Mouse (Mus musculus) C3H10T1/2 (cell line): Measurements from ENCODE around the gene Dqx1. TPM values are rescaled to one million over a fixed set of nuclear protein-coding genes. Genes with fewer than 3 reads are reported as not detected.

Source experiments
- polyA plus RNA-seq, 2 experiments: library from polyadenylated mRNA; unstranded; fragments of >200 nt; fragmentation: generic; extraction: Trizol; gene quantifications; one replicate each; pipeline ENCODE4 v1.2.1; 2012; ENCODE audit warnings: missing spikeins in 2 of 2

Dqx1 gene
- polyA plus RNA-seq, result under 1 TPM; 0.07 to 0.87 TPM

GRCm38 (mm10) chr6:83057790-83058189, at the start of gene Dqx1:
Gene Dqx1, plus strand, starts transcription at chr6:83057844.

GRCm38 (mm10) chr6:83033249-83034185, 24.1 kb upstream of the Dqx1 start, which contains the start of the genes Dok1 and Loxl3:
Gene Dok1, minus strand, starts transcription at chr6:83033471.
Gene Loxl3, plus strand, starts transcription at chr6:83034173.

GRCm38 (mm10) chr6:83054074-83054851, 3.4 kb upstream of the Dqx1 start, which contains the start of gene Aup1:
Gene Aup1, plus strand, starts transcription at chr6:83054521.

GRCm38 (mm10) chr6:83054871-83055431, 2.7 kb upstream of the Dqx1 start, which contains the start of gene Htra2:
Gene Htra2, minus strand, starts transcription at chr6:83055273.

GRCm38 (mm10) chr6:83070247-83070310, 12.4 kb downstream of the Dqx1 start, which contains the start of gene Tlx2:
Gene Tlx2, minus strand, starts transcription at chr6:83070293.

GRCm38 (mm10) chr6:83077630-83078323, 20.1 kb downstream of the Dqx1 start, which contains the start of gene Pcgf1:
Gene Pcgf1, plus strand, starts transcription at chr6:83077869.

GRCm38 (mm10) chr6:83086121-83087035, 28.7 kb downstream of the Dqx1 start, which contains the start of gene Lbx2:
Gene Lbx2, plus strand, starts transcription at chr6:83086367.

GRCm38 (mm10) chr6:83101316-83101687, 43.7 kb downstream of the Dqx1 start, which contains the start of the genes Ccdc142 and Gm42688:
Gene Ccdc142, plus strand, starts transcription at chr6:83101601.
Gene Gm42688, plus strand, starts transcription at chr6:83101617.

GRCm38 (mm10) chr6:83108762-83109668, 51.4 kb downstream of the Dqx1 start, which contains the start of gene Mrpl53:
Gene Mrpl53, plus strand, starts transcription at chr6:83109040.

GRCm38 (mm10) chr6:83115011-83115671, 57.5 kb downstream of the Dqx1 start, which contains the start of gene Mogs:
Gene Mogs, plus strand, starts transcription at chr6:83115496.

Other genes with a start within 250 kb of the Dqx1 start
- not detected for gene Sema4f, start 118.1 kb upstream of the Dqx1 start, polyA plus RNA-seq
- 1 to 10 TPM; 1.2 to 8.0 TPM for gene M1ap, start 110.9 kb upstream of the Dqx1 start, polyA plus RNA-seq
- 10 to 100 TPM; 32.8 to 94.4 TPM for gene Dok1, start 24.4 kb upstream of the Dqx1 start, polyA plus RNA-seq
- gene Loxl3, start 23.7 kb upstream of the Dqx1 start, polyA plus RNA-seq, result 10 to 100 TPM; 24.3 to 39.1 TPM
- gene Aup1, start 3.3 kb upstream of the Dqx1 start, polyA plus RNA-seq, result 100 to 1,000 TPM; 171 to 221 TPM
- 10 to 100 TPM; 41.6 to 88.1 TPM for gene Htra2, start 2.6 kb upstream of the Dqx1 start, polyA plus RNA-seq
- gene Tlx2, start 12.4 kb downstream of the Dqx1 start, polyA plus RNA-seq, result under 1 TPM; 0.18 to 0.23 TPM
- gene Pcgf1, start 20.0 kb downstream of the Dqx1 start, polyA plus RNA-seq, result 10 to 100 TPM; 10.3 to 29.5 TPM
- gene Lbx2, start 28.5 kb downstream of the Dqx1 start, polyA plus RNA-seq, result 1 to 10 TPM in 1 of 2 experiments, under 1 TPM in 1; 0.62 to 2.1 TPM
- gene Ccdc142, start 43.8 kb downstream of the Dqx1 start, polyA plus RNA-seq, result 1 to 10 TPM in 1 of 2 experiments, under 1 TPM in 1; 0.27 to 2.7 TPM
- gene Gm42688, start 43.8 kb downstream of the Dqx1 start, polyA plus RNA-seq, result 1 to 10 TPM in 1 of 2 experiments, under 1 TPM in 1; 0.48 to 2.7 TPM
- 10 to 100 TPM; 66.9 to 76.7 TPM for gene Mrpl53, start 51.2 kb downstream of the Dqx1 start, polyA plus RNA-seq
- gene Mogs, start 57.7 kb downstream of the Dqx1 start, polyA plus RNA-seq, result 10 to 100 TPM; 16.6 to 26.2 TPM
- gene Wbp1, start 63.7 kb downstream of the Dqx1 start, polyA plus RNA-seq, result 100 to 1,000 TPM in 1 of 2 experiments, 10 to 100 TPM in 1; 83.4 to 162 TPM
- 10 to 100 TPM; 44.3 to 55.0 TPM for gene Ino80b, start 67.6 kb downstream of the Dqx1 start, polyA plus RNA-seq
- gene Rtkn, start 77.6 kb downstream of the Dqx1 start, polyA plus RNA-seq, result 10 to 100 TPM; 24.9 to 34.2 TPM
- 1 to 10 TPM; 6.6 to 10.0 TPM for gene Wdr54, start 98.6 kb downstream of the Dqx1 start, polyA plus RNA-seq
- gene 1700003E16Rik, start 98.6 kb downstream of the Dqx1 start, polyA plus RNA-seq, result 1 to 10 TPM; 2.0 to 4.9 TPM
- gene Dctn1, start 108.1 kb downstream of the Dqx1 start, polyA plus RNA-seq, result 100 to 1,000 TPM in 1 of 2 experiments, 10 to 100 TPM in 1; 46.5 to 121 TPM
- under 1 TPM in 1 of 2 experiments, not detected in 1; 0.02 TPM for gene Slc4a5, start 162.0 kb downstream of the Dqx1 start, polyA plus RNA-seq